Mouse (Mus musculus) lung, postnatal 0 days (tissue): ENCODE data around the gene Ltbr. TPM values are rescaled to one million over a fixed set of nuclear protein-coding genes. Genes with fewer than 3 reads are reported as not detected.
A peak's percentile ranks its signal among the peaks of the same experiment; 100 is the strongest.

ENCODE experiments used
- ATAC-seq: fragments of 200-750 bp; cut with Nextera tagmentation; 2 replicates; pipeline ENCODE4 v1.8.0; 2017; ENCODE audit warnings: moderate library complexity
- DNase-seq: peaks from one replicate; pipeline ENCODE4 v3.0.0-alpha.2; 2016; ENCODE audit warnings: low spot score
- H3K27ac ChIP-seq: fragments of 300-500 bp; sonication (generic); 2 replicates; pipeline ENCODE4 v1.5.1; 2014; ENCODE audit warnings: antibody characterized with exemption, mild to moderate bottlenecking, low read length, mixed read lengths
- H3K27me3 ChIP-seq: fragments of 300-500 bp; sonication (generic); replicated peaks from 2 replicates; pipeline ENCODE4 v1.6.1; 2014; ENCODE audit warnings: low read length, mixed read lengths; ENCODE audit not compliant: insufficient read depth
- H3K36me3 ChIP-seq: fragments of 300-500 bp; sonication (generic); 2 replicates; pipeline ENCODE4 v1.6.1; 2014; ENCODE audit warnings: low read length, mixed read lengths; ENCODE audit not compliant: insufficient read depth
- H3K4me1 ChIP-seq: fragments of 300-500 bp; sonication (generic); 2 replicates; pipeline ENCODE4 v1.6.1; 2014; ENCODE audit warnings: antibody characterized with exemption, low read depth, low read length, mixed read lengths; ENCODE audit not compliant: insufficient read depth
- H3K4me2 ChIP-seq: fragments of 300-500 bp; sonication (generic); replicated peaks from 2 replicates; pipeline ENCODE4 v1.6.1; 2014; ENCODE audit warnings: low read depth, mild to moderate bottlenecking, low read length, moderate library complexity, mixed read lengths
- H3K4me3 ChIP-seq: fragments of 300-500 bp; sonication (generic); 2 replicates; pipeline ENCODE4 v1.5.1; 2014; ENCODE audit warnings: low read depth, low read length
- H3K9ac ChIP-seq: fragments of 300-500 bp; sonication (generic); replicated peaks from 2 replicates; pipeline ENCODE4 v1.6.1; 2014; ENCODE audit warnings: low read depth, mild to moderate bottlenecking
- H3K9me3 ChIP-seq: fragments of 300-500 bp; sonication (generic); 2 replicates; pipeline ENCODE4 v1.6.1; 2016; ENCODE audit warnings: low read length, mixed read lengths
- CTCF ChIP-seq: IDR thresholded peaks from 2 replicates; pipeline ENCODE4 v1.5.1; 2016; ENCODE audit warnings: antibody characterized with exemption, mild to moderate bottlenecking
- EP300 ChIP-seq: IDR thresholded peaks from 2 replicates; pipeline ENCODE4 v1.6.1; 2016; ENCODE audit warnings: antibody characterized with exemption, mild to moderate bottlenecking, control low read depth
- WGBS: fragments of 180-500 bp; shearing (Covaris S2); extraction: QIAGEN DNeasy Blood & Tissue Kit; methylation state at CpG from one replicate; pipeline ENCODE4 v1.1.7; 2014; 5-methylcytosine and 5-hydroxymethylcytosine counted together
- polyA plus RNA-seq: library from polyadenylated mRNA; unstranded; fragments of >200 nt; fragmentation: Nextera tagmentation; extraction: Ambion mirVana; gene quantifications from 2 replicates; pipeline ENCODE4 v1.2.1, GENCODE M21; 2015

Ltbr gene
- polyA plus RNA-seq, 1 experiment from 2014 or later, result 100 TPM

GRCm38 (mm10) chr6:125356264-125356663, 42.6 kb upstream of the Ltbr start:
- no peak; the same call in 1 of the 2 replicates for ATAC-seq
- Histone ChIP-seq H3K4me3 (no peak overlapping the region), H3K9me3 (no peaks in the 10 kb centered on the region), H3K27me3 (no peaks in the 10 kb centered on the region), H3K27ac (no peak overlapping the region; the same call in 1 of the 2 replicates), H3K9ac (no peak overlapping the region), H3K4me1 (peaks cover 39% of the 10 kb centered on the region), H3K4me2 (peak overlapping the region; percentile 46), H3K36me3 (peaks cover 30% of the 10 kb centered on the region; the same call in 1 of the 2 replicates)
- no peak for TF ChIP-seq CTCF
- TF ChIP-seq EP300, result no peak
- 21% methylated on average over 8 of the region's 8 CpGs for WGBS
- peak; percentile 68 for DNase-seq

GRCm38 (mm10) chr6:125355197-125355741, 41.6 kb upstream of the Ltbr start:
- H3K9me3 ChIP-seq, result no peaks in the 10 kb centered on the region
- H3K27ac ChIP-seq, result peak overlapping the region; percentile 69
- WGBS, result 8% methylated on average over 10 of the region's 10 CpGs
- DNase-seq, result peak; percentile 70
- peak overlapping the region; percentile 46 for H3K4me2 ChIP-seq
- H3K4me3 ChIP-seq, result 0 out of 2 replicates have a peak overlapping the region, but pooled peaks have one; percentile 6
- H3K9ac ChIP-seq, result no peak overlapping the region
- peaks cover 44% of the 10 kb centered on the region for H3K4me1 ChIP-seq
- no peaks in the 10 kb centered on the region for H3K27me3 ChIP-seq
- peaks cover 28% of the 10 kb centered on the region; the same call in 1 of the 2 replicates for H3K36me3 ChIP-seq
- no peak for TF ChIP-seq CTCF
- no peak for TF ChIP-seq EP300
- peak; percentile 10 for ATAC-seq

DNA sequence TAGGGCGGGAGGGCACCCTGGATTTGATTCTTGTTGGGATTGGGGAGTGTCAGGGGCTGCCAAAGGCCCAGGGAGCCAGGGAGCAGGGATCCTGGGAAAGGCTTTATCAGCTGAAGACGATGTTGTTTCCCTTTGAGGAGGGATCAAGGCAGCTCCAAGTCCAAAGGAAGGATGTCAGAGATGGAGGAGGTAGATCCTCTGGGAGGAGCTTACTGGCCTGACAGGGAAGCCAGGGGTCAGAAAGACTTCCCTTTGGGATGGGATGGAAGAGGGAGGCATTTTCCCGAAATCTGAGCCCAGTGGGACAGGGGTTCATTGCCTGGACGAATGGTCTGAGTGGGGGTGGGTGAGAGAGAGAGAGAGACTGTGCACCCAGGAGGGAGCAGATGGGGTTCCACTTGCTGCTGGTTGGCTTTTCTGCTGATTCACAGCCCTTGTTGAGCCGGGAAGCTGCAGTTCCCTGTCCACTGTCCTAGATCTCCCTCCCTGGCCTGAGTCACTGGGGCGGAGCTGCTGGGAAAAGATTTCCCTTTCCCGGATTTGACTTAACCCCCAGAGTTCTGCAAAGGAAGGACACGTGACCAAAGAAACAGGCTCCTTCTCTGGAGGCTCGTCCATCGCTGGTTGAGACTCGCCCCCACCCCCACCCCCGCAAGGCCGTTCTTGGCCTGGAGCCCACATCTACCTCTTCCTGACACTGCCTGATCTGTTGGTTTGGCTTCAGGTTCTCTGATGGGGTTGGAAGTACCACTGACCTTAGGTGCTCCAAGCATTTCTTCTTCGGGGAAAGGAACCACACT, 40.9 kb upstream of the Ltbr start:
- 10% methylated on average over 14 of the region's 14 CpGs for WGBS
- Histone ChIP-seq H3K4me3 (0 out of 2 replicates have a peak overlapping the region, but pooled peaks have one; percentile 6), H3K36me3 (peaks cover 24% of the 10 kb centered on the region; the same call in 1 of the 2 replicates), H3K27ac (peak overlapping the region; percentile 69), H3K9me3 (no peaks in the 10 kb centered on the region), H3K4me1 (peaks cover 44% of the 10 kb centered on the region), H3K4me2 (peak overlapping the region; percentile 46), H3K27me3 (no peaks in the 10 kb centered on the region), H3K9ac (0 out of 2 replicates have a peak overlapping the region, but pooled peaks have one; percentile 0)
- peak; percentile 91 for TF ChIP-seq EP300
- no peak for TF ChIP-seq CTCF
- peak; percentile 73 for ATAC-seq
- DNase-seq, result peak; percentile 93

- TF ChIP-seq EP300 (no peak), CTCF (no peak)
- Histone ChIP-seq H3K4me3 (no peak overlapping the region), H3K9ac (no peak overlapping the region), H3K9me3 (no peaks in the 10 kb centered on the region), H3K4me1 (peaks cover 49% of the 10 kb centered on the region), H3K27me3 (no peaks in the 10 kb centered on the region), H3K27ac (peak overlapping the region; percentile 69), H3K36me3 (peaks cover 17% of the 10 kb centered on the region; the same call in 1 of the 2 replicates), H3K4me2 (peak overlapping the region; percentile 46; the same call in 1 of the 2 replicates)
- 41% methylated on average over 4 of the region's 4 CpGs for WGBS
- ATAC-seq (no peak), DNase-seq (no peak)
Measured at GRCm38 (mm10) chr6:125353655-125354054, 40.0 kb upstream of the Ltbr start.

GRCm38 (mm10) chr6:125353221-125353620, 39.5 kb upstream of the Ltbr start:
- no peak overlapping the region for H3K27ac ChIP-seq
- H3K27me3 ChIP-seq, result no peaks in the 10 kb centered on the region
- no peak overlapping the region for H3K9ac ChIP-seq
- no peaks in the 10 kb centered on the region for H3K9me3 ChIP-seq
- H3K36me3 ChIP-seq, result peaks cover 13% of the 10 kb centered on the region; the same call in 1 of the 2 replicates
- DNase-seq (no peak), ATAC-seq (no peak)
- 68% methylated on average over 11 of the region's 11 CpGs for WGBS
- H3K4me1 ChIP-seq, result peaks cover 53% of the 10 kb centered on the region
- H3K4me2 ChIP-seq, result 0 out of 2 replicates have a peak overlapping the region, but pooled peaks have one; percentile 46
- TF ChIP-seq EP300, result no peak
- no peak for TF ChIP-seq CTCF
- H3K4me3 ChIP-seq, result no peak overlapping the region

- TF ChIP-seq CTCF (no peak), EP300 (no peak)
- Histone ChIP-seq H3K27me3 (no peaks in the 10 kb centered on the region), H3K4me3 (no peak overlapping the region), H3K4me2 (peak overlapping the region; percentile 79), H3K27ac (no peak overlapping the region), H3K9ac (no peak overlapping the region), H3K36me3 (peaks cover 9% of the 10 kb centered on the region; the same call in 1 of the 2 replicates), H3K9me3 (no peaks in the 10 kb centered on the region), H3K4me1 (peaks cover 53% of the 10 kb centered on the region)
- WGBS, result 51% methylated on average over 4 of the region's 4 CpGs
- DNase-seq, result no peak
- no peak for ATAC-seq
Measured at GRCm38 (mm10) chr6:125352811-125353210, 39.1 kb upstream of the Ltbr start.
